Mouse (Mus musculus) cerebellum, adult 2 months (tissue): ENCODE measurements at regions not wholly inside any gene's neighbourhood (a gene's known extent, or its start where the extent isn't known, plus 50 kb on each side); places are given as distances from the start of the nearest gene placed in this dataset.

Experiments used
- CTCF ChIP-seq: fragments of 200-500 bp; IDR thresholded peaks from 2 replicates; pipeline ENCODE4 v1.5.1; 2011; ENCODE audit warnings: low read depth, mild to moderate bottlenecking, control low read depth, low read length, moderate library complexity, borderline replicate concordance; ENCODE audit not compliant: insufficient read depth
- POLR2A ChIP-seq: fragments of 200-500 bp; IDR thresholded peaks from 2 replicates; pipeline ENCODE4 v1.6.1; 2011; ENCODE audit warnings: low read length, control low read depth, borderline replicate concordance; ENCODE audit not compliant: insufficient read depth

GRCm38 (mm10) chr8:30941511-30942175 is 2486.9 kb upstream of the 5930422O12Rik start:
- TF ChIP-seq CTCF (no peak), POLR2A (no peak)
